Mouse (Mus musculus) liver, embryonic 14.5 days (tissue): Measurements from ENCODE around the gene 4921507P07Rik. TPM values are rescaled to one million over a fixed set of nuclear protein-coding genes. Genes with fewer than 3 reads are reported as not detected.

ENCODE experiments used
- ATAC-seq: fragments of 200-750 bp; cut with Nextera tagmentation; 2 replicates; pipeline ENCODE4 v1.8.0; 2017; ENCODE audit warnings: moderate number of reproducible peaks, mild to moderate bottlenecking, moderate library complexity; ENCODE audit not compliant: insufficient read depth
- DNase-seq, 3 experiments: peaks; one replicate each; pipeline ENCODE4 v3.0.0-alpha.2; 2012 to 2013; ENCODE audit warnings: low read depth in 3 of 3, low spot score in 3 of 3
- H3K27ac ChIP-seq: fragments of 300-500 bp; sonication (generic); 2 replicates; pipeline ENCODE4 v1.5.1; 2014; ENCODE audit warnings: moderate library complexity, mild to moderate bottlenecking, control low read depth, inconsistent platforms
- H3K27me3 ChIP-seq: fragments of 300-500 bp; sonication (generic); 2 replicates; pipeline ENCODE4 v1.6.1; 2014; ENCODE audit warnings: mild to moderate bottlenecking, low read length, moderate library complexity; ENCODE audit not compliant: control insufficient read depth, insufficient read depth
- H3K36me3 ChIP-seq: fragments of 300-500 bp; sonication (generic); replicated peaks from 2 replicates; pipeline ENCODE4 v1.6.1; 2014; ENCODE audit warnings: low read depth; ENCODE audit not compliant: control insufficient read depth, insufficient read depth
- H3K4me1 ChIP-seq, 2 experiments: fragments of 200-500 bp in 1 of 2; fragments of 300-500 bp in 1 of 2; sonication (generic) in 1 of 2; replicated peaks; 2 replicates each; pipeline ENCODE4 v1.6.1; 2012 to 2014; ENCODE audit warnings: antibody characterized with exemption in 1 of 2, inconsistent platforms in 1 of 2, low read length in 1 of 2; ENCODE audit not compliant: control insufficient read depth in 2 of 2, insufficient read depth in 2 of 2
- H3K4me2 ChIP-seq: fragments of 300-500 bp; sonication (generic); 2 replicates; pipeline ENCODE4 v1.6.1; 2014; ENCODE audit warnings: low read depth, mild to moderate bottlenecking, control low read depth, moderate library complexity
- H3K4me3 ChIP-seq, 2 experiments: fragments of 200-500 bp in 1 of 2; fragments of 300-500 bp in 1 of 2; sonication (generic) in 1 of 2; 2 replicates each; pipeline ENCODE4 v1.5.1; 2012 to 2014; ENCODE audit warnings: low read depth in 2 of 2, low read length in 2 of 2, mild to moderate bottlenecking in 2 of 2, control low read depth in 1 of 2, inconsistent platforms in 1 of 2, moderate library complexity in 1 of 2; ENCODE audit not compliant: insufficient read depth in 1 of 2
- H3K9ac ChIP-seq: fragments of 300-500 bp; sonication (generic); replicated peaks from 2 replicates; pipeline ENCODE4 v1.6.1; 2014; ENCODE audit warnings: mild to moderate bottlenecking, control low read depth, moderate library complexity
- H3K9me3 ChIP-seq: fragments of 300-500 bp; sonication (generic); 2 replicates; pipeline ENCODE4 v1.6.1; 2016; ENCODE audit warnings: low read length, mixed read lengths; ENCODE audit not compliant: control insufficient read depth
- CTCF ChIP-seq: IDR thresholded peaks from 2 replicates; pipeline ENCODE4 v1.5.1; 2016; ENCODE audit warnings: antibody characterized with exemption, low read depth, control low read depth
- EP300 ChIP-seq: IDR thresholded peaks from 2 replicates; pipeline ENCODE4 v1.6.1; 2016; ENCODE audit warnings: antibody characterized with exemption, low read depth
- WGBS: fragments of 180-500 bp; shearing (Covaris S2); extraction: QIAGEN DNeasy Blood & Tissue Kit; methylation state at CpG from one replicate; pipeline ENCODE4 v1.1.7; 2014; ENCODE audit not compliant: insufficient replicate concordance; 5-methylcytosine and 5-hydroxymethylcytosine counted together
- microRNA-seq: library from miRNA; unstranded; fragments of <30 nt; microRNA quantifications from one replicate; pipeline ENCODE4, GENCODE M21; 2016
- polyA plus RNA-seq, 2 experiments: library from polyadenylated mRNA; depleted of rRNA in 1 of 2; stranded (reverse) in 1 of 2; unstranded in 1 of 2; fragments of >200 nt; fragmentation: Nextera tagmentation in 1 of 2; extraction: Ambion mirVana in 1 of 2; gene quantifications; 2 replicates each; pipeline versions ENCODE4 v1.2.1 to v1.2.3; 2012 to 2014

4921507P07Rik gene
- polyA plus RNA-seq, 2 experiments, result 0.31 to 0.39 TPM

DNA sequence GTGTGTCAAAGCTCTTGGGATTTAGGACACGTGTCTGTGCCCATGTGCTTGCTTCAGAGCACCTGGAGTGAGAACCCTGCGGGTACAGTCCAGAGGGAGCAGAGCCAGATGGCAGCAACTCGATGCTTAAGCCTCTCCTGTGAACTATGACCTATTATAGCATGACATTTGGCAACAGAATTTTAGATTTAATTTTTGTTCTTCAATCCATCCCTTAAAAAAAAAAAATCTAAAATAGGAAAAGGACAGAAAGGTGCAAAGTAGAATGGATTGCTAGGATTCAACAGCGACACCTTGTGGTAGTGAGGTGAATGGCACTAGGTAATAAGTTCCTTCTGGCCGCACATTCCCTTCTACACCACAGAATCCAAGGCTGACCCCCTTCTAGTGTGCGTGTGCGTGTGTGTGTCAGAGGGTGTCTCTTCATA lies 69.8 kb downstream of the 4921507P07Rik start:
- no peak overlapping the region for H3K4me3 ChIP-seq
- no peaks in the 10 kb centered on the region for H3K27me3 ChIP-seq
- no peaks in the 10 kb centered on the region for H3K4me1 ChIP-seq
- 27% methylated on average over 7 of the region's 7 CpGs for WGBS
- DNase-seq (peak in 2 of 3 experiments; percentile 22 to 24), ATAC-seq (no peak)
- no peak overlapping the region for H3K27ac ChIP-seq
- no peak overlapping the region for H3K9ac ChIP-seq
- H3K36me3 ChIP-seq, result no peaks in the 10 kb centered on the region
- H3K4me2 ChIP-seq, result no peak overlapping the region
- TF ChIP-seq EP300 (no peak), CTCF (peak; percentile 91)
- H3K9me3 ChIP-seq, result no peaks in the 10 kb centered on the region

DNA sequence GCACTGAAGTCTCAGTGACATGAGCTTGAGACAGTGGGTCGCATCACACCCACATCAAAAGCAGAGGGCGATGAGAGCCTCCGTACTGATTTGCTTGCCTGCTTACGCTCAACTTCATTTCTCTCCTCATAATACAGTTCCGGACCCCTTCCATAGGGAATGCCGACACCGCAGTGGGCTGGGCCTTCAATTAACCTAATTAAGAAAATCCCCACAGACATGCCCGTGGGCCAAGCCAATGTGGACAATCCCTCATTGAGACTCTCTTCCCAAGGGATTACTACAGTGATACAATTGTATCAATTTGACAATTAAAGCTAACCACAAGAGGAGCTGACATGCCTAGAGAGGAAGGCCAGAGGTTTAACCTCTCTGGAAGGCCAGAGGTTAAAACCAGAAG lies 70.6 kb downstream of the 4921507P07Rik start:
- Histone ChIP-seq H3K9me3 (no peaks in the 10 kb centered on the region), H3K4me2 (no peak overlapping the region), H3K27ac (no peak overlapping the region), H3K4me3 (no peak overlapping the region), H3K9ac (no peak overlapping the region), H3K4me1 (no peaks in the 10 kb centered on the region), H3K36me3 (no peaks in the 10 kb centered on the region), H3K27me3 (no peaks in the 10 kb centered on the region)
- DNase-seq (no peak), ATAC-seq (no peak)
- TF ChIP-seq EP300, result no peak
- TF ChIP-seq CTCF, result no peak
- WGBS, result 78% methylated on average over 8 of the region's 8 CpGs

DNA sequence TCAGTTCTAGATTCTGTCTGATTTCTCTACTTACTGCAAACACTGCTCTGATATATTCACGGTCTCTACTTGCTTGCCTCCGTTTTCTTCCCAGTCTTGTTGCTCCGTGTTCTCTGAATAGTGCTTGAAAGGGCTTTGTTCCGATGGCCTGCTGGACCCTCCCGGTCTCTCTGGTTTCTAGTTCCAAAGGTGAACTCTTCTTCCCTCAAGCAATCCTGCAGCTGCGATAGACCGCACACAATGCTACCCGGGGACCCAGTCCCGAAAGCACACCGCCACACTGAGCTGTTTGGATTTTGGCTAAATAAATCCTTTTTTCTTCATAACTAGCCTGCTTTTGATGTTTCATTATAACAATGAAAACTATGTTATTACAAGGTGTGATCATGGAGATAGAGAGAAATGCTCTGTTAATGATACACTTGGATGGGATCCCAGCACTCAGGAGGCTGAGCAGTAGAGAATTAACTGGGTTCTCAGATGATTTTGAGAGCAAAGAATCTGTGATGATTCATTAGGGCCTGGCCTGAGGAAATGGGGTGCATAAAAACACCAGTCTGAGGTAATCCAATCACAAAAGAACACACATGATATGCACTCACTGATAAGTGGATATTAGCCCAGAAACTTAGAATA lies 72.1 kb downstream of the 4921507P07Rik start:
- 77% methylated on average over 10 of the region's 10 CpGs for WGBS
- DNase-seq (no peak), ATAC-seq (no peak)
- H3K4me1 ChIP-seq, result no peaks in the 10 kb centered on the region
- H3K36me3 ChIP-seq, result no peaks in the 10 kb centered on the region
- no peak overlapping the region for H3K4me2 ChIP-seq
- H3K9ac ChIP-seq, result no peak overlapping the region
- H3K27me3 ChIP-seq, result no peaks in the 10 kb centered on the region
- no peaks in the 10 kb centered on the region for H3K9me3 ChIP-seq
- H3K27ac ChIP-seq, result no peak overlapping the region
- TF ChIP-seq CTCF (no peak), EP300 (no peak)
- H3K4me3 ChIP-seq, result no peak overlapping the region

Small RNAs within 50 kb of the gene (microRNA-seq; reads per million reads assigned to microRNA genes)
- gene Mir6371, result not detected

Other genes with a start within 250 kb of the 4921507P07Rik start
- gene Osbpl3, start 140.4 kb downstream of the 4921507P07Rik start, polyA plus RNA-seq (2012; rRNA removed), result 0.51 and 0.70 TPM in 2 replicates
- 0.60 and 0.94 TPM in 2 replicates for gene Osbpl3, start 140.4 kb downstream of the 4921507P07Rik start, polyA plus RNA-seq (2014; fragmentation: Nextera tagmentation; extraction: Ambion mirVana)
- gene Cycs, start 30.1 kb downstream of the 4921507P07Rik start, polyA plus RNA-seq (2012; rRNA removed), result 8.9 and 21.6 TPM in 2 replicates
- 41.8 and 44.9 TPM in 2 replicates for gene Cycs, start 30.1 kb downstream of the 4921507P07Rik start, polyA plus RNA-seq (2014; fragmentation: Nextera tagmentation; extraction: Ambion mirVana)
- gene Npvf, start 57.8 kb upstream of the 4921507P07Rik start, polyA plus RNA-seq (2012; rRNA removed), result not detected in 2 replicates
- not detected in 2 replicates for gene Npvf, start 57.8 kb upstream of the 4921507P07Rik start, polyA plus RNA-seq (2014; fragmentation: Nextera tagmentation; extraction: Ambion mirVana)